Mouse (Mus musculus) stomach, postnatal 0 days (tissue): ENCODE results near the gene Kif26b.

ENCODE experiments used
- CTCF ChIP-seq: IDR thresholded peaks from 2 replicates; pipeline ENCODE4 v1.5.1; 2016; ENCODE audit warnings: antibody characterized with exemption, low read depth, mild to moderate bottlenecking, moderate library complexity
- EP300 ChIP-seq: optimal IDR thresholded peaks from 2 replicates; pipeline ENCODE3; 2016; ENCODE audit warnings: antibody characterized with exemption

DNA sequence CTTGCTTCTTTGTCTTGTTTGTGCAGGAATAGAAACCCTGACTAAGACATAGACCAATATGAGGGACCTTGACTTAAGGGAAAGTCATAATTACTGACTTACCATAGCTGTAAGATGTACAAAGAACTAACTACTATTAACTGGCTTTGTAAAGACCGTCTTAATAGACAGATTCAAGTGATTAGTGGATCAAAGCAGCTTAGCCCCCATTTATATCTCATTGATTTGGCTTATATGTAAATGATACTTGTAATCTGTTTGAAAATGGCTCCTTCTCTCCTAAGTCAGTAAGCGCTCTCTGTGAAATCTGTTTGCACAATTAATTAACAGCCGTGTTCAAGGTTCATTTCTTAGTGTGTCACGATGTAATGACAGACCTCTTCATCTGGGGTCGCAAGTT is 295.9 kb downstream of the Kif26b start:
- TF ChIP-seq CTCF (no peak), EP300 (no peak)
